Mouse (Mus musculus) limb, embryonic 14.5 days (tissue): ENCODE measurements around the gene Gkn1. TPM values are rescaled to one million over a fixed set of nuclear protein-coding genes. Genes with fewer than 3 reads are reported as not detected.

Source experiments
- ATAC-seq: fragments of 200-750 bp; cut with Nextera tagmentation; 2 replicates; pipeline ENCODE4 v1.8.0; 2017; ENCODE audit warnings: low read depth, moderate number of reproducible peaks, moderate TSS enrichment; ENCODE audit not compliant: low FRiP score
- DNase-seq: peaks from one replicate; pipeline ENCODE4 v3.0.0-alpha.2; 2015; ENCODE audit warnings: low spot score
- H3K27ac ChIP-seq: fragments of 300-500 bp; sonication (generic); replicated peaks from 2 replicates; pipeline ENCODE4 v1.5.1; 2014; ENCODE audit warnings: low read depth, mild to moderate bottlenecking, low read length, moderate library complexity, mixed read lengths
- H3K27me3 ChIP-seq: fragments of 300-500 bp; sonication (generic); 2 replicates; pipeline ENCODE4 v1.6.1; 2014; ENCODE audit warnings: low read length, mixed read lengths; ENCODE audit not compliant: control insufficient read depth, insufficient read depth
- H3K36me3 ChIP-seq: fragments of 300-500 bp; sonication (generic); 2 replicates; pipeline ENCODE4 v1.6.1; 2014; ENCODE audit warnings: mild to moderate bottlenecking, low read length, moderate library complexity, mixed read lengths; ENCODE audit not compliant: control insufficient read depth, insufficient read depth
- H3K4me1 ChIP-seq: fragments of 300-500 bp; sonication (generic); 2 replicates; pipeline ENCODE4 v1.6.1; 2014; ENCODE audit warnings: antibody characterized with exemption, low read length, mixed read lengths; ENCODE audit not compliant: control insufficient read depth, insufficient read depth
- H3K4me2 ChIP-seq: fragments of 300-500 bp; sonication (generic); replicated peaks from 2 replicates; pipeline ENCODE4 v1.6.1; 2014; ENCODE audit warnings: low read depth, mild to moderate bottlenecking, low read length, moderate library complexity; ENCODE audit not compliant: severe bottlenecking
- H3K4me3 ChIP-seq: fragments of 300-500 bp; sonication (generic); replicated peaks from 2 replicates; pipeline ENCODE4 v1.5.1; 2014; ENCODE audit warnings: low read length
- H3K9ac ChIP-seq: fragments of 300-500 bp; sonication (generic); 2 replicates; pipeline ENCODE4 v1.6.1; 2014; ENCODE audit warnings: mild to moderate bottlenecking, low read depth, low read length, moderate library complexity; ENCODE audit not compliant: severe bottlenecking
- H3K9me3 ChIP-seq: fragments of 300-500 bp; sonication (generic); 2 replicates; pipeline ENCODE4 v1.6.1; 2016; ENCODE audit warnings: low read length; ENCODE audit not compliant: control insufficient read depth
- POLR2A ChIP-seq: fragments of 200-500 bp; IDR thresholded peaks from 2 replicates; pipeline ENCODE4 v1.8.0; 2012; ENCODE audit warnings: inconsistent platforms, mild to moderate bottlenecking, moderate library complexity, borderline replicate concordance; ENCODE audit not compliant: insufficient read depth, insufficient read length; ENCODE audit errors: extremely low read depth
- whole genome bisulfite sequencing: fragments of 180-500 bp; shearing (Covaris S2); extraction: QIAGEN DNeasy Blood & Tissue Kit; methylation state at CpG from one replicate; pipeline ENCODE4 v1.1.7; 2014; 5-methylcytosine and 5-hydroxymethylcytosine counted together
- polyA plus RNA-seq, 2 experiments: library from polyadenylated mRNA; depleted of rRNA in 1 of 2; stranded (reverse) in 1 of 2; unstranded in 1 of 2; fragments of >200 nt; fragmentation: Nextera tagmentation in 1 of 2; extraction: Ambion mirVana in 1 of 2; gene quantifications; 2 replicates each; pipeline versions ENCODE4 v1.2.1 to v1.2.3; 2012 to 2014

The Gkn1 gene
- polyA plus RNA-seq (2012; rRNA removed) = 0.15 TPM in 1 of 2 replicates, not detected in the other
- polyA plus RNA-seq (2014; fragmentation: Nextera tagmentation; extraction: Ambion mirVana) = not detected in 2 replicates

DNA sequence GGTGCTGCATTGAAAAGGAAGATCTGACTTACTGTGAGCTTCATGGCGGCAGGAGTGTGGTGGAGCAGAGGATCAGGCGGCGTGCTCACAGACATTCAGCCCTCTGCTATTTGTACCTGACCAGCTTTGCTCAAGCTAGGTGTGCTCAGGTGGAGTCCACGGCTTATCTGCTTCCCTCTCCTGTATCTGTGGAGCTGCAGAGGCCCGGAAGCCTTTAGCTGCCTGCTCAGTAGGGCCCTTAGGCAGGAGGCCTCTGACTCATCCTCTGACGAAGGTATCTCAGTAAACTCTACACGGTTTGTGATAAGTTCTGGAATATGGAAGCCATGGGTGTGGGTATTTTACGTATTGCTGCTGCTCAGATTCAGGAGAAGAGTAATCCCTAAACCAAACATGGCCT, at the start of gene Gkn1:
Gkn1 (minus strand) TSS at position 114 of the 400 bp plus-strand sequence.
- no peak within 1 kb of the TSS for H3K4me3 ChIP-seq
- no peaks in the 10 kb centered on the region for H3K9me3 ChIP-seq
- ATAC-seq = no peak
- no peak within 1 kb of the TSS for H3K9ac ChIP-seq
- WGBS = 89% methylated on average over 8 of the region's 8 CpGs
- no peaks in the 10 kb centered on the region for H3K4me1 ChIP-seq
- H3K27ac ChIP-seq = no peak within 1 kb of the TSS
- H3K27me3 ChIP-seq = no peaks in the 10 kb centered on the region
- TF ChIP-seq POLR2A = no peak
- H3K36me3 ChIP-seq = no peaks in the 10 kb centered on the region
- no peak for DNase-seq
- no peak within 1 kb of the TSS for H3K4me2 ChIP-seq

DNA sequence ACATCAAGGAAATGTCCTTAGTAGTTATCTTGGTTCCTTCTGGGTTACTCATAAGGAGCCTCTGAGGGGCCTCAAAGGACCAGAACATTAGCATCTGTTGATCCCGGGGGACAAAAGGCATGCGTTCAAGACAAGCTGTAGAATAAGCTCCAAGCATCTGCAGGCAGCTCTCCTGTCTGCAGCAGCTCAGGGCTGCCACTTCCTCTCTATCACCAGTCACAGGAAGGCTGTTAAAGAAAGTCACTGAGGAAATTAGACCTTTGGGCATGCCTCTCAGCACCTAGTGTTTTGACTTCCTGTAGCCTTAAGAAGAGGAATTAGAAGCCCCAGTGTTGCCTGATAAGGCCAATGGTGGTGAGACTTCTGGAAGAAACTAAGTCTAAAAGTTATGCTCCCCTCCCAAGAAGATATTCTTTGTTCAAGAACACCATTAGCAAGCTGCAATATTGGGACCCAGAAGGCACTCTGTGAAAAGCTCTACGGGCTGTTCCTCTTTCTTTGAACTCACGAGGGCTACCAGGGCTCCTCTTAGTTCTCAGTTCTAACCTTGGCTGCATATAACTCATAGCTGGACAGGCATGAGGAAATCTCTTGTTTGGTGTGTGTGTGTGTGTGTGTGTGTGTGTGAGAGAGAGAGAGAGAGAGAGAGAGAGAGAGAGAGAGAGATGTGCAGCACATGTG, 49.3 kb upstream of the Gkn1 start:
- Histone ChIP-seq H3K4me2 (no peak overlapping the region), H3K27ac (no peak overlapping the region), H3K4me1 (no peaks in the 10 kb centered on the region; the same call in 1 of the 2 replicates), H3K27me3 (no peaks in the 10 kb centered on the region), H3K36me3 (no peaks in the 10 kb centered on the region), H3K4me3 (no peak overlapping the region), H3K9me3 (no peaks in the 10 kb centered on the region), H3K9ac (no peak overlapping the region)
- WGBS = 55% methylated on average over 4 of the region's 4 CpGs
- DNase-seq (no peak), ATAC-seq (no peak)
- no peak for TF ChIP-seq POLR2A

DNA sequence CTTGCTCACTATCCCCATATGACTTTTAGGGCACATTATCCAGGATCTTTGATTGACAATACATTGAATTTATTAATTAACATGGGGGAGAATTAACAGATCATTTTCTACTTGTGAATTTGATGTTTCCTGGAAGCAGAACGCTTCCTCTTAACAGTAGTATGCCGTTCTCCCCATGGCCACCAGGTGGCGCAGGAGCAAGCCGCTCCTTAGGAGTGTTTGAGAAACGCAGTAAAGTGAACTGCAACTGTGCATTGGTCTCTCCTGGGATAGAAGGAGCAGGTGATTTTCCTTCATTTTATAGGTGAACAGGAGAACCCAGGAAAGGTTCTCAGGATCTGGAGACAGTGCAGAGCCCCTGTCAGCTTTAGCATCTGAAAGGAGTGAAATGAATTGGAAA, 48.4 kb upstream of the Gkn1 start:
- 0 out of 2 replicates have a peak, but pooled peaks have one; percentile 57 for ATAC-seq
- no peaks in the 10 kb centered on the region for H3K27me3 ChIP-seq
- whole genome bisulfite sequencing = 0% methylated on average over 5 of the region's 5 CpGs
- no peaks in the 10 kb centered on the region for H3K36me3 ChIP-seq
- TF ChIP-seq POLR2A = no peak
- no peak overlapping the region for H3K4me2 ChIP-seq
- no peaks in the 10 kb centered on the region; the same call in 1 of the 2 replicates for H3K4me1 ChIP-seq
- DNase-seq = peak; percentile 79
- no peak overlapping the region for H3K9ac ChIP-seq
- no peak overlapping the region for H3K4me3 ChIP-seq
- no peak overlapping the region for H3K27ac ChIP-seq
- no peaks in the 10 kb centered on the region for H3K9me3 ChIP-seq

DNA sequence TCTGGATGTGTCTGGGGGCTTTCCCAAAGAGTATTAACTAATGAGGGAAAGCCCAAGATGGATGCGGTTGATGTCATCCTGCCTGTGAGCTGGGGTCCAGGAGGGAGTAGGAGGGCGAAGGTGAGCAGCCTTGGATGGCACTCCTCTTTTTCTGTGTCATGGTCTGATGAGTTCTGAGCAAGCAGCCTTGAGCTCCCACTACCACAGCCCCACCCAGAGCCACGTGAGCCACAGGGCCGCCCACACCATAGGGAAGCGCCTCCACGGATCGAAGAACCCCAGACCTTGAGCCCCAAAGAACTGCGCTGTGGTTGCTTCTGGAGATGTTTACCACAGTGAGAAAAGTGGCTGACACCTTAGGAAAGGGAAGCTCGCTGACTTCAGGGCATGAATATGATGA, 44.0 kb upstream of the Gkn1 start:
- no peaks in the 10 kb centered on the region for H3K36me3 ChIP-seq
- no peaks in the 10 kb centered on the region for H3K27me3 ChIP-seq
- 82% methylated on average over 9 of the region's 9 CpGs for WGBS
- no peak for ATAC-seq
- no peaks in the 10 kb centered on the region for H3K9me3 ChIP-seq
- H3K27ac ChIP-seq = no peak overlapping the region
- no peaks in the 10 kb centered on the region for H3K4me1 ChIP-seq
- H3K4me3 ChIP-seq = no peak overlapping the region
- no peak for TF ChIP-seq POLR2A
- H3K9ac ChIP-seq = no peak overlapping the region
- H3K4me2 ChIP-seq = no peak overlapping the region
- no peak for DNase-seq

DNA sequence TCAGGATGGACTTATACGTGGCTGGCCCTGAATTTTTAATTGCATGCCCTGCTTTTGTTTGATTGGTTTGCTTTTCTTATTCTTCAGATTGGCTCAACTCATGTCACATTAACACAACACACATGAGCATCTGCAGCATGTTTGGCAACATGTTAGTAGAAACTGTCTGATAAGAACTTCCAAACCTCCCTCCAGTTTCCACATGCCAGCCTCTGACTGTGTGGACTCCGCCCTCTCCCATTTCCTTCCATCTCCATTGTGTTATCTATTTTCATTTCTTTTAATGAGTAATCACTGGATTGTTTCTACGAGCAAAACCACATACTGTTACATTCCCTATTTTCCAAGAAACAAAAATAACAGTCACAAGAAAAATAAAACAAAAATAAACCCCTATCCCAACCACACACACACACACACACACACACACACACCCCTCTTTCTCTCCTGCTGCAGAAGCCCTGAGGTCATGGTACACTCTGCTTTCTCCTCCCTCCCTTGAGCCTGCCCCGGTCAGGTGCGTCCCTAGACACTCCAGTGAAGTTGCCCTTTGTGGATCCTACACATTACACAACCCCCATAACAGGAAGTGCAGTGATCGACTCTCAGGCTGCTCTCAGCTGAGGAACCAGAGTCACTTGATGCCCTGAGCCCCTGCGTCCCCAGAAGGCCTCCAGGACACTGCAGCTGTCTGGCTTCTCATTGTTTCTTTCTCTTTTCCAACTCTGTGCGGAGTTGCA, 42.9 kb upstream of the Gkn1 start:
- no peak for DNase-seq
- ATAC-seq = no peak
- 71% methylated on average over 8 of the region's 8 CpGs for WGBS
- Histone ChIP-seq H3K9me3 (no peaks in the 10 kb centered on the region), H3K4me2 (no peak overlapping the region), H3K27ac (no peak overlapping the region), H3K9ac (no peak overlapping the region), H3K4me1 (no peaks in the 10 kb centered on the region), H3K36me3 (no peaks in the 10 kb centered on the region), H3K27me3 (no peaks in the 10 kb centered on the region), H3K4me3 (no peak overlapping the region)
- TF ChIP-seq POLR2A = no peak
